Mouse (Mus musculus) heart, adult 2 months (tissue): ENCODE results near the gene Hadha.

Experiments used
- CTCF ChIP-seq: fragments of 200-600 bp; IDR thresholded peaks from 2 replicates; pipeline ENCODE4 v1.8.1; 2022; ENCODE audit warnings: antibody characterized with exemption, mild to moderate bottlenecking, moderate library complexity
- EP300 ChIP-seq: fragments of 200-500 bp; IDR thresholded peaks from 2 replicates; pipeline ENCODE4 v1.6.1; 2011; ENCODE audit warnings: low read depth, low read length, control low read depth; ENCODE audit not compliant: insufficient read depth
- POLR2A ChIP-seq: fragments of 200-500 bp; IDR thresholded peaks from 2 replicates; pipeline ENCODE4 v1.6.1; 2011; ENCODE audit warnings: mild to moderate bottlenecking, low read depth, low read length, control low read depth; ENCODE audit not compliant: insufficient read depth

DNA sequence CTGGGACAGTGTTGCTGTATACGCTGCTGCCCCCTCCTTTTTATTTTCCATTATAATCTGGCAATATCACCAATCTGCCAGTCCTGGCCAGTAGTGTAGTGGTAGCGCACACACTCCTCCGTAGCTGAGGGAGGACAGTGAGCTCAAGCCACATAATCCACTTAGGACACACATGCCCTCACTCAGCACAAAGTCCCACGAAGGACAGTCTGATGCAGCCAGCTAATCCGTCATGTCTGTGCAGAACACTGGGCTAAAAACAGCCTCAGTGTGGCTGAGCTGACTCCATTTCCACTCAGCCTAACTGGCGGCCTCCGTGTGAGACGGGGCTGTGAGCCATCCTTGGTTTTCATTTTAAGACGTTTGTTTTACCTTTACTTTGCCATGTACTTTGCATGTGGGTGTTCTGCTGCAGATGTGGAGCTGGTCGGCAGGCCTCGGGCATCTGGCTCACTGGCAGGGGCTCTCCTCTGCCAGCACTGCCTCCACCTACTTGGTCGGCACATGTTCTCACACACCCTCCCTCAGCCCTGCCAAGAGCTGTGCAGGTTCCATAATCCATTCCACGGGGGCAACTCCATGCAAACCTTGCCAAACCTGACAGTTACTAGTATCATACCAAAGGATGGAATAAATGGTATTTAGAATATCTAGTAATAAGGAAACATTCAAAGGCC, 26.9 kb downstream of the Hadha start:
- no peak for TF ChIP-seq POLR2A
- no peak for TF ChIP-seq CTCF
- no peak for TF ChIP-seq EP300
